Mouse (Mus musculus) hematopoietic stem cell, adult 5-6 weeks (primary cell): ENCODE results near the gene Nfat5. TPM values are rescaled to one million over a fixed set of nuclear protein-coding genes. Genes with fewer than 3 reads are reported as not detected.

ENCODE experiments used
- ATAC-seq, 2 experiments: fragments of 125-278 bp in 1 of 2; replicated peaks in 1 of 2; 2 replicates each; pipeline ENCODE4 v1.8.0; 2016 to 2017; ENCODE audit warnings: inconsistent platforms in 2 of 2, mild to moderate bottlenecking in 2 of 2, moderate number of reproducible peaks in 2 of 2, low read depth in 1 of 2, moderate TSS enrichment in 1 of 2; ENCODE audit not compliant: low FRiP score in 2 of 2, poor library complexity in 2 of 2, severe bottlenecking in 2 of 2, insufficient read depth in 1 of 2, low TSS enrichment in 1 of 2
- total RNA-seq: library from RNA; stranded (forward); fragments of 172-1452, 232-1000 nt; gene quantifications from 2 replicates; pipeline ENCODE4 v1.2.3, GENCODE M21; 2017

Gene Nfat5
- total RNA-seq, 1 experiment from 2014 or later, result 40.1 TPM

- ATAC-seq, result peak; percentile 97 to 98
Measured at GRCm38 (mm10) chr8:107424597-107425229, 131.4 kb downstream of the Nfat5 start, which contains the start of gene Nob1. Gene Nob1 (minus strand): TSS chr8:107425051.

- ATAC-seq, result no peak
Measured at GRCm38 (mm10) chr8:107425230-107425597, 131.9 kb downstream of the Nfat5 start.

Other genes starting within 250 kb of the Nfat5 start
- 43.8 and 43.9 TPM in 2 replicates for gene Pdf, start 244.9 kb upstream of the Nfat5 start, total RNA-seq
- gene Cog8, start 236.8 kb upstream of the Nfat5 start, total RNA-seq, result 15.0 and 20.8 TPM in 2 replicates
- 22.2 and 32.5 TPM in 2 replicates for gene Nip7, start 236.6 kb upstream of the Nfat5 start, total RNA-seq
- not detected in 2 replicates for gene Tmed6, start 227.8 kb upstream of the Nfat5 start, total RNA-seq
- 47.8 and 54.0 TPM in 2 replicates for gene Terf2, start 196.9 kb upstream of the Nfat5 start, total RNA-seq
- 68.0 and 68.2 TPM in 2 replicates for gene Cyb5b, start 142.8 kb upstream of the Nfat5 start, total RNA-seq
- gene Nqo1, start 109.7 kb downstream of the Nfat5 start, total RNA-seq, result 2.8 and 4.8 TPM in 2 replicates
- 38.5 and 39.0 TPM in 2 replicates for gene Nob1, start 131.6 kb downstream of the Nfat5 start, total RNA-seq
- gene Wwp2, start 142.9 kb downstream of the Nfat5 start, total RNA-seq, result 62.0 and 62.7 TPM in 2 replicates